Mouse (Mus musculus) ES-Bruce4 (cell line): Measurements from ENCODE around the gene Egfr. TPM values are rescaled to one million over a fixed set of nuclear protein-coding genes. Genes with fewer than 3 reads are reported as not detected.

ENCODE experiments used
- H3K27ac ChIP-seq: 2 replicates; pipeline ENCODE4 v1.5.1; 2012; ENCODE audit warnings: low read length, inconsistent platforms; ENCODE audit not compliant: insufficient read depth
- H3K27me3 ChIP-seq: 2 replicates; pipeline ENCODE4 v1.6.1; 2012; ENCODE audit warnings: mild to moderate bottlenecking, low read length, inconsistent platforms; ENCODE audit not compliant: control insufficient read depth, poor library complexity, insufficient read depth, severe bottlenecking
- H3K36me3 ChIP-seq: 2 replicates; pipeline ENCODE4 v1.6.1; 2012; ENCODE audit warnings: inconsistent platforms, mild to moderate bottlenecking, low read length, moderate library complexity; ENCODE audit not compliant: control insufficient read depth, poor library complexity, insufficient read depth, severe bottlenecking
- H3K4me1 ChIP-seq: one replicate; pipeline ENCODE4 v1.8.1; 2011; ENCODE audit warnings: low read length; ENCODE audit not compliant: control insufficient read depth, insufficient read depth
- H3K4me3 ChIP-seq: 2 replicates; pipeline ENCODE4 v1.5.1; 2011; ENCODE audit warnings: low read depth, mild to moderate bottlenecking, low read length
- H3K9ac ChIP-seq: 2 replicates; pipeline ENCODE4 v1.6.1; 2012; ENCODE audit warnings: low read depth, mild to moderate bottlenecking, inconsistent platforms; ENCODE audit not compliant: poor library complexity, severe bottlenecking
- H3K9me3 ChIP-seq: replicated peaks from 2 replicates; pipeline ENCODE4 v1.6.1; 2012; ENCODE audit warnings: mild to moderate bottlenecking, low read length, inconsistent platforms; ENCODE audit not compliant: control insufficient read depth, poor library complexity, insufficient read depth, severe bottlenecking
- CTCF ChIP-seq: IDR thresholded peaks from one replicate; pipeline ENCODE4 v1.8.1; 2011; ENCODE audit warnings: low read depth, low read length
- EP300 ChIP-seq: IDR thresholded peaks from 2 replicates; pipeline ENCODE4 v1.6.1; 2011; ENCODE audit warnings: low read depth, low read length; ENCODE audit not compliant: insufficient read depth
- POLR2A ChIP-seq: IDR thresholded peaks from one replicate; pipeline ENCODE4 v1.8.1; 2011; ENCODE audit warnings: low read length; ENCODE audit not compliant: insufficient read depth
- polyA plus RNA-seq: library from polyadenylated mRNA; stranded (reverse); fragments of >200 nt; gene quantifications from 2 replicates; pipeline ENCODE4 v1.2.4, GENCODE M21; 2011; ENCODE audit warnings: low read depth; ENCODE audit not compliant: missing spikeins, insufficient read depth, insufficient read length

The Egfr gene
- polyA plus RNA-seq, 1 experiment: 13.1 TPM

GRCm38 (mm10) chr11:16740691-16741611 is 11.1 kb upstream of the Egfr start:
- no peak overlapping the region for H3K9ac ChIP-seq
- H3K27ac ChIP-seq: no peak overlapping the region
- H3K9me3 ChIP-seq: no peaks in the 10 kb centered on the region; the same call in 1 of the 2 replicates
- TF ChIP-seq EP300: no peak
- TF ChIP-seq POLR2A: no peak
- no peak for TF ChIP-seq CTCF
- H3K4me1 ChIP-seq: no peaks in the 10 kb centered on the region
- no peak overlapping the region for H3K4me3 ChIP-seq
- H3K36me3 ChIP-seq: no peaks in the 10 kb centered on the region
- H3K27me3 ChIP-seq: no peaks in the 10 kb centered on the region

- no peak for TF ChIP-seq EP300
- no peak for TF ChIP-seq CTCF
- no peak for TF ChIP-seq POLR2A
- H3K4me3 ChIP-seq: no peak overlapping the region
- H3K27ac ChIP-seq: no peak overlapping the region
- no peaks in the 10 kb centered on the region for H3K27me3 ChIP-seq
- H3K36me3 ChIP-seq: no peaks in the 10 kb centered on the region
- no peak overlapping the region for H3K9ac ChIP-seq
- no peaks in the 10 kb centered on the region; the same call in 1 of the 2 replicates for H3K9me3 ChIP-seq
- H3K4me1 ChIP-seq: no peaks in the 10 kb centered on the region
Measured at GRCm38 (mm10) chr11:16742251-16742650, 9.8 kb upstream of the Egfr start.

- Histone ChIP-seq H3K27me3 (no peaks in the 10 kb centered on the region), H3K9ac (no peak overlapping the region), H3K4me1 (no peaks in the 10 kb centered on the region), H3K9me3 (no peaks in the 10 kb centered on the region; the same call in 1 of the 2 replicates), H3K36me3 (no peaks in the 10 kb centered on the region), H3K4me3 (no peak overlapping the region), H3K27ac (no peak overlapping the region)
- TF ChIP-seq EP300 (no peak), CTCF (no peak), POLR2A (no peak)
Measured at GRCm38 (mm10) chr11:16742821-16743220, 9.2 kb upstream of the Egfr start.

- H3K9ac ChIP-seq: 0 out of 2 replicates have a peak overlapping the region, but pooled peaks have one; percentile 65
- H3K36me3 ChIP-seq: no peaks in the 10 kb centered on the region
- no peaks in the 10 kb centered on the region for H3K4me1 ChIP-seq
- no peak for TF ChIP-seq EP300
- no peak for TF ChIP-seq CTCF
- TF ChIP-seq POLR2A: no peak
- no peaks in the 10 kb centered on the region; the same call in 1 of the 2 replicates for H3K9me3 ChIP-seq
- peak overlapping the region; percentile 74 for H3K4me3 ChIP-seq
- H3K27me3 ChIP-seq: peaks cover 11% of the 10 kb centered on the region
- no peak overlapping the region for H3K27ac ChIP-seq
Measured at GRCm38 (mm10) chr11:16751457-16751982, 483 bp upstream of the Egfr start.

- Histone ChIP-seq H3K4me1 (no peaks in the 10 kb centered on the region), H3K27me3 (peaks cover 11% of the 10 kb centered on the region), H3K9ac (peak overlapping the region; percentile 65), H3K9me3 (no peaks in the 10 kb centered on the region; the same call in 1 of the 2 replicates), H3K4me3 (peak overlapping the region; percentile 74), H3K27ac (no peak overlapping the region), H3K36me3 (no peaks in the 10 kb centered on the region)
- TF ChIP-seq EP300 (no peak), POLR2A (no peak), CTCF (no peak)
Measured at GRCm38 (mm10) chr11:16752349-16753153, 548 bp downstream of the Egfr start.
